Mouse (Mus musculus) ES-E14 (cell line): Measurements from ENCODE around the gene Bpgm. TPM values are rescaled to one million over a fixed set of nuclear protein-coding genes. Genes with fewer than 3 reads are reported as not detected.

Experiments used
- DNase-seq: peaks from one replicate; pipeline ENCODE4 v3.0.0-alpha.2; 2013; ENCODE audit warnings: low read depth, low spot score
- H3K27ac ChIP-seq: 2 replicates; pipeline ENCODE4 v1.5.1; 2012; ENCODE audit warnings: low read depth, mild to moderate bottlenecking, low read length, moderate library complexity, mixed read lengths; ENCODE audit not compliant: poor library complexity, insufficient read depth, severe bottlenecking
- H3K36me3 ChIP-seq: 2 replicates; pipeline ENCODE4 v1.6.1; 2012; ENCODE audit warnings: mild to moderate bottlenecking, low read length, moderate library complexity, mixed read lengths; ENCODE audit not compliant: control insufficient read depth, poor library complexity, insufficient read depth, severe bottlenecking
- H3K4me1 ChIP-seq, 2 experiments: fragments of 150-350 bp in 1 of 2; sonication (generic) in 1 of 2; 2 replicates each; pipeline ENCODE4 v1.6.1; 2012; ENCODE audit warnings: low read length in 2 of 2, mild to moderate bottlenecking in 1 of 2, mixed read lengths in 1 of 2; ENCODE audit not compliant: control insufficient read depth in 2 of 2, insufficient read depth in 2 of 2, poor library complexity in 1 of 2
- H3K4me3 ChIP-seq, 2 experiments: fragments of 150-350 bp in 1 of 2; sonication (generic) in 1 of 2; 2 replicates each; pipeline ENCODE4 v1.5.1; 2012; ENCODE audit warnings: low read length in 2 of 2, low read depth in 1 of 2, mild to moderate bottlenecking in 1 of 2, mixed read lengths in 1 of 2; ENCODE audit not compliant: insufficient read depth in 1 of 2, poor library complexity in 1 of 2, severe bottlenecking in 1 of 2
- H3K9ac ChIP-seq: 2 replicates; pipeline ENCODE4 v1.6.1; 2012; ENCODE audit warnings: low read depth, mild to moderate bottlenecking, low read length, mixed read lengths; ENCODE audit not compliant: poor library complexity, insufficient read depth, severe bottlenecking
- H3K9me3 ChIP-seq: fragments of 150-350 bp; sonication (generic); 2 replicates; pipeline ENCODE4 v1.6.1; 2012; ENCODE audit warnings: low read depth, mild to moderate bottlenecking, low read length; ENCODE audit not compliant: control insufficient read depth, insufficient read depth
- CHD2 ChIP-seq: IDR thresholded peaks from 2 replicates; pipeline ENCODE4 v1.6.1; 2014; ENCODE audit warnings: mild to moderate bottlenecking, low read depth, low read length, inconsistent platforms
- HCFC1 ChIP-seq: IDR thresholded peaks from 2 replicates; pipeline ENCODE4 v1.6.1; 2012; ENCODE audit warnings: low read length, inconsistent platforms, borderline replicate concordance; ENCODE audit not compliant: insufficient read depth
- MAFK ChIP-seq: IDR thresholded peaks from 2 replicates; pipeline ENCODE4 v1.6.1; 2014; ENCODE audit warnings: mild to moderate bottlenecking, low read depth, low read length, inconsistent platforms; ENCODE audit not compliant: insufficient read depth
- ZC3H11A ChIP-seq: IDR thresholded peaks from 2 replicates; pipeline ENCODE4 v1.6.1; 2012; ENCODE audit warnings: low read depth, mild to moderate bottlenecking, inconsistent platforms, low read length, borderline replicate concordance
- ZNF384 ChIP-seq: IDR thresholded peaks from 2 replicates; pipeline ENCODE4 v1.6.1; 2012; ENCODE audit warnings: low read depth, low read length, inconsistent platforms
- in situ Hi-C, 2 experiments: fragments of 600-800 bp; cut with MboI; formaldehyde crosslinking; loops; one replicate each; pipeline ENCODE4 v1.15.1; 2025; ENCODE audit warnings: low sequenced_read_pairs in 2 of 2, inconsistent platforms in 1 of 2; ENCODE audit not compliant: unreplicated experiment in 2 of 2
- total RNA-seq: library from RNA; depleted of rRNA; stranded (reverse); fragments of 300-350 nt; gene quantifications from 2 replicates; pipeline ENCODE4 v1.2.3, GENCODE M21; 2012

Bpgm gene
- total RNA-seq, 1 experiment, result 17.6 TPM

GRCm38 (mm10) chr6:34511410-34511809 lies 35.4 kb downstream of the Bpgm start:
- in situ Hi-C loops, result loop anchor here (10.0 kb wide), 1 partner anchor 243 kb away; no protein-coding TSS in a partner anchor

GRCm38 (mm10) chr6:34512741-34513140 lies 36.7 kb downstream of the Bpgm start:
- in situ Hi-C loops, result loop anchor here (10.0 kb wide), 1 partner anchor 242 kb away; no protein-coding TSS in a partner anchor
- no peaks in the 10 kb centered on the region for H3K36me3 ChIP-seq
- no peak overlapping the region for H3K27ac ChIP-seq
- H3K9me3 ChIP-seq, result no peaks in the 10 kb centered on the region
- H3K4me1 ChIP-seq, result no peaks in the 10 kb centered on the region
- no peak overlapping the region for H3K4me3 ChIP-seq
- TF ChIP-seq CHD2 (no peak), ZC3H11A (no peak), MAFK (no peak), ZNF384 (no peak), HCFC1 (no peak)
- DNase-seq, result no peak
- no peak overlapping the region for H3K9ac ChIP-seq

More at GRCm38 (mm10) chr6:34511410-34511809, 35.4 kb downstream of the Bpgm start:
- no peak overlapping the region for H3K4me3 ChIP-seq
- H3K9ac ChIP-seq, result no peak overlapping the region
- H3K9me3 ChIP-seq, result no peaks in the 10 kb centered on the region
- H3K4me1 ChIP-seq, result no peaks in the 10 kb centered on the region
- no peaks in the 10 kb centered on the region for H3K36me3 ChIP-seq
- no peak overlapping the region for H3K27ac ChIP-seq
- DNase-seq, result peak; percentile 38
- TF ChIP-seq HCFC1 (no peak), ZC3H11A (peak; percentile 81)

GRCm38 (mm10) chr6:34514655-34515054 lies 38.6 kb downstream of the Bpgm start:
- TF ChIP-seq HCFC1 (no peak), ZNF384 (no peak), CHD2 (no peak), MAFK (no peak)
- H3K4me3 ChIP-seq, result no peak overlapping the region
- H3K36me3 ChIP-seq, result no peaks in the 10 kb centered on the region
- no peak for DNase-seq
- in situ Hi-C loops, result loop anchor here (10.0 kb wide), 1 partner anchor 240 kb away; no protein-coding TSS in a partner anchor
- no peaks in the 10 kb centered on the region for H3K4me1 ChIP-seq
- H3K27ac ChIP-seq, result no peak overlapping the region
- no peaks in the 10 kb centered on the region for H3K9me3 ChIP-seq
- no peak overlapping the region for H3K9ac ChIP-seq

GRCm38 (mm10) chr6:34515098-34515782 lies 39.2 kb downstream of the Bpgm start:
- no peak overlapping the region for H3K4me3 ChIP-seq
- no peak for DNase-seq
- in situ Hi-C loops, result loop anchor here (10.0 kb wide), 1 partner anchor 240 kb away; no protein-coding TSS in a partner anchor
- H3K9me3 ChIP-seq, result no peaks in the 10 kb centered on the region
- no peak overlapping the region for H3K9ac ChIP-seq
- TF ChIP-seq HCFC1 (no peak), MAFK (no peak), CHD2 (no peak), ZNF384 (no peak), ZC3H11A (no peak)
- no peaks in the 10 kb centered on the region for H3K4me1 ChIP-seq
- H3K27ac ChIP-seq, result no peak overlapping the region
- H3K36me3 ChIP-seq, result no peaks in the 10 kb centered on the region

GRCm38 (mm10) chr6:34515783-34516099 lies 39.7 kb downstream of the Bpgm start:
- in situ Hi-C loops, result loop anchor here (10.0 kb wide), 1 partner anchor 239 kb away; no protein-coding TSS in a partner anchor
- H3K4me3 ChIP-seq, result no peak overlapping the region
- H3K9ac ChIP-seq, result no peak overlapping the region
- no peaks in the 10 kb centered on the region for H3K4me1 ChIP-seq
- no peak overlapping the region for H3K27ac ChIP-seq
- H3K9me3 ChIP-seq, result no peaks in the 10 kb centered on the region
- H3K36me3 ChIP-seq, result no peaks in the 10 kb centered on the region
- TF ChIP-seq ZNF384 (no peak), CHD2 (no peak), MAFK (no peak), ZC3H11A (no peak), HCFC1 (no peak)
- DNase-seq, result no peak
